Mouse (Mus musculus) liver, embryonic 14.5 days (tissue): Measurements from ENCODE around the gene Mfsd1. TPM values are rescaled to one million over a fixed set of nuclear protein-coding genes. Genes with fewer than 3 reads are reported as not detected.

ENCODE experiments used
- ATAC-seq: fragments of 200-750 bp; cut with Nextera tagmentation; 2 replicates; pipeline ENCODE4 v1.8.0; 2017; ENCODE audit warnings: moderate number of reproducible peaks, mild to moderate bottlenecking, moderate library complexity; ENCODE audit not compliant: insufficient read depth
- DNase-seq, 3 experiments: peaks; one replicate each; pipeline ENCODE4 v3.0.0-alpha.2; 2012 to 2013; ENCODE audit warnings: low read depth in 3 of 3, low spot score in 3 of 3
- H3K27ac ChIP-seq: fragments of 300-500 bp; sonication (generic); 2 replicates; pipeline ENCODE4 v1.5.1; 2014; ENCODE audit warnings: moderate library complexity, mild to moderate bottlenecking, control low read depth, inconsistent platforms
- H3K27me3 ChIP-seq: fragments of 300-500 bp; sonication (generic); 2 replicates; pipeline ENCODE4 v1.6.1; 2014; ENCODE audit warnings: mild to moderate bottlenecking, low read length, moderate library complexity; ENCODE audit not compliant: control insufficient read depth, insufficient read depth
- H3K36me3 ChIP-seq: fragments of 300-500 bp; sonication (generic); replicated peaks from 2 replicates; pipeline ENCODE4 v1.6.1; 2014; ENCODE audit warnings: low read depth; ENCODE audit not compliant: control insufficient read depth, insufficient read depth
- H3K4me1 ChIP-seq, 2 experiments: fragments of 200-500 bp in 1 of 2; fragments of 300-500 bp in 1 of 2; sonication (generic) in 1 of 2; replicated peaks; 2 replicates each; pipeline ENCODE4 v1.6.1; 2012 to 2014; ENCODE audit warnings: antibody characterized with exemption in 1 of 2, inconsistent platforms in 1 of 2, low read length in 1 of 2; ENCODE audit not compliant: control insufficient read depth in 2 of 2, insufficient read depth in 2 of 2
- H3K4me2 ChIP-seq: fragments of 300-500 bp; sonication (generic); 2 replicates; pipeline ENCODE4 v1.6.1; 2014; ENCODE audit warnings: low read depth, mild to moderate bottlenecking, control low read depth, moderate library complexity
- H3K4me3 ChIP-seq, 2 experiments: fragments of 200-500 bp in 1 of 2; fragments of 300-500 bp in 1 of 2; sonication (generic) in 1 of 2; 2 replicates each; pipeline ENCODE4 v1.5.1; 2012 to 2014; ENCODE audit warnings: low read depth in 2 of 2, low read length in 2 of 2, mild to moderate bottlenecking in 2 of 2, control low read depth in 1 of 2, inconsistent platforms in 1 of 2, moderate library complexity in 1 of 2; ENCODE audit not compliant: insufficient read depth in 1 of 2
- H3K9ac ChIP-seq: fragments of 300-500 bp; sonication (generic); replicated peaks from 2 replicates; pipeline ENCODE4 v1.6.1; 2014; ENCODE audit warnings: mild to moderate bottlenecking, control low read depth, moderate library complexity
- H3K9me3 ChIP-seq: fragments of 300-500 bp; sonication (generic); 2 replicates; pipeline ENCODE4 v1.6.1; 2016; ENCODE audit warnings: low read length, mixed read lengths; ENCODE audit not compliant: control insufficient read depth
- CTCF ChIP-seq: IDR thresholded peaks from 2 replicates; pipeline ENCODE4 v1.5.1; 2016; ENCODE audit warnings: antibody characterized with exemption, low read depth, control low read depth
- EP300 ChIP-seq: IDR thresholded peaks from 2 replicates; pipeline ENCODE4 v1.6.1; 2016; ENCODE audit warnings: antibody characterized with exemption, low read depth
- whole genome bisulfite sequencing: fragments of 180-500 bp; shearing (Covaris S2); extraction: QIAGEN DNeasy Blood & Tissue Kit; methylation state at CpG from one replicate; pipeline ENCODE4 v1.1.7; 2014; ENCODE audit not compliant: insufficient replicate concordance; 5-methylcytosine and 5-hydroxymethylcytosine counted together
- polyA plus RNA-seq, 2 experiments: library from polyadenylated mRNA; depleted of rRNA in 1 of 2; stranded (reverse) in 1 of 2; unstranded in 1 of 2; fragments of >200 nt; fragmentation: Nextera tagmentation in 1 of 2; extraction: Ambion mirVana in 1 of 2; gene quantifications; 2 replicates each; pipeline versions ENCODE4 v1.2.1 to v1.2.3; 2012 to 2014

The Mfsd1 gene
- polyA plus RNA-seq, 2 experiments, result 11.6 to 25.9 TPM

GRCm38 (mm10) chr3:67555211-67555610 is 27.3 kb upstream of the Mfsd1 start:
- no peak overlapping the region for H3K9ac ChIP-seq
- no peaks in the 10 kb centered on the region for H3K36me3 ChIP-seq
- H3K9me3 ChIP-seq, result no peaks in the 10 kb centered on the region
- no peak for DNase-seq
- H3K4me3 ChIP-seq, result no peak overlapping the region
- no peaks in the 10 kb centered on the region for H3K27me3 ChIP-seq
- H3K27ac ChIP-seq, result no peak overlapping the region
- no peak for ATAC-seq
- WGBS, result 49% methylated on average over 5 of the region's 5 CpGs
- TF ChIP-seq EP300, result no peak
- TF ChIP-seq CTCF, result no peak
- H3K4me1 ChIP-seq, result peaks cover 0 to 2% of the 10 kb centered on the region in 2 experiments; a peak in 1 of 4 replicates
- no peak overlapping the region for H3K4me2 ChIP-seq

GRCm38 (mm10) chr3:67557200-67557651 is 25.3 kb upstream of the Mfsd1 start:
- Histone ChIP-seq H3K4me2 (peak overlapping the region; percentile 32; the same call in 1 of the 2 replicates), H3K4me3 (no peak overlapping the region), H3K9ac (no peak overlapping the region), H3K9me3 (no peaks in the 10 kb centered on the region), H3K27ac (no peak overlapping the region), H3K27me3 (no peaks in the 10 kb centered on the region; the same call in 1 of the 2 replicates), H3K36me3 (no peaks in the 10 kb centered on the region), H3K4me1 (no peaks in the 10 kb centered on the region; a peak in 1 of 4 replicates)
- TF ChIP-seq CTCF (no peak), EP300 (no peak)
- DNase-seq (peak in 1 of 3 experiments; percentile 23), ATAC-seq (peak; percentile 59; the same call in 1 of the 2 replicates)
- WGBS, result 34% methylated on average over 14 of the region's 14 CpGs

- no peak for TF ChIP-seq CTCF
- TF ChIP-seq EP300, result no peak
These were observed 24.7 kb upstream of the Mfsd1 start for GRCm38 (mm10) chr3:67557718-67558354.

GRCm38 (mm10) chr3:67564731-67565357 is 17.7 kb upstream of the Mfsd1 start:
- Histone ChIP-seq H3K36me3 (no peaks in the 10 kb centered on the region), H3K4me2 (no peak overlapping the region), H3K4me1 (peaks cover 8 to 24% of the 10 kb centered on the region in 2 experiments; a peak in 3 of 4 replicates), H3K9ac (no peak overlapping the region), H3K9me3 (no peaks in the 10 kb centered on the region), H3K27ac (peak overlapping the region; percentile 77; the same call in 1 of the 2 replicates), H3K4me3 (no peak overlapping the region), H3K27me3 (no peaks in the 10 kb centered on the region; the same call in 1 of the 2 replicates)
- TF ChIP-seq EP300 (no peak), CTCF (peak; percentile 70)
- peak; percentile 40; the same call in 1 of the 2 replicates for ATAC-seq
- 53% methylated on average over 5 of the region's 5 CpGs for WGBS
- DNase-seq, result no peak

More at GRCm38 (mm10) chr3:67557718-67558354, 24.7 kb upstream of the Mfsd1 start:
- ATAC-seq (no peak), DNase-seq (no peak)
- no peak overlapping the region for H3K27ac ChIP-seq
- H3K4me2 ChIP-seq, result no peak overlapping the region; the same call in 1 of the 2 replicates
- no peaks in the 10 kb centered on the region; a peak in 1 of 4 replicates for H3K4me1 ChIP-seq
- no peak overlapping the region for H3K4me3 ChIP-seq
- no peaks in the 10 kb centered on the region; the same call in 1 of the 2 replicates for H3K27me3 ChIP-seq
- H3K36me3 ChIP-seq, result no peaks in the 10 kb centered on the region
- 63% methylated on average over 14 of the region's 14 CpGs for WGBS
- H3K9ac ChIP-seq, result no peak overlapping the region
- H3K9me3 ChIP-seq, result no peaks in the 10 kb centered on the region
